Mouse (Mus musculus) limb, embryonic 15.5 days (tissue): ENCODE results near the gene Spindoc. TPM values are rescaled to one million over a fixed set of nuclear protein-coding genes. Genes with fewer than 3 reads are reported as not detected.

Experiments
- microRNA-seq: library from miRNA; unstranded; fragments of <30 nt; microRNA quantifications from one replicate; pipeline ENCODE4, GENCODE M21; 2016
- polyA plus RNA-seq: library from polyadenylated mRNA; unstranded; fragments of >200 nt; fragmentation: Nextera tagmentation; extraction: Ambion mirVana; gene quantifications from 2 replicates; pipeline ENCODE4 v1.2.1, GENCODE M21; 2015

Gene Spindoc
- polyA plus RNA-seq, 1 experiment from 2014 or later, result 24.8 TPM

Small RNA genes within 50 kb of the gene (microRNA-seq; reads per million reads assigned to microRNA genes)
- 0.61 reads per million for gene Mir6991

Other genes with a start within 250 kb of the Spindoc start
- 183 and 197 TPM in 2 replicates for gene Otub1, start 176.7 kb downstream of the Spindoc start, polyA plus RNA-seq
- gene Cox8a, start 165.4 kb downstream of the Spindoc start, polyA plus RNA-seq, result 676 and 682 TPM in 2 replicates
- gene Naa40, start 141.8 kb downstream of the Spindoc start, polyA plus RNA-seq, result 43.4 and 45.0 TPM in 2 replicates
- 16.9 TPM in 2 replicates for gene Rcor2, start 115.7 kb downstream of the Spindoc start, polyA plus RNA-seq
- 41.1 and 46.4 TPM in 2 replicates for gene Mark2, start 41.1 kb downstream of the Spindoc start, polyA plus RNA-seq
- gene 2700081O15Rik, start 34.6 kb upstream of the Spindoc start, polyA plus RNA-seq, result 6.4 and 7.8 TPM in 2 replicates
- gene Rtn3, start 100.3 kb upstream of the Spindoc start, polyA plus RNA-seq, result 122 and 129 TPM in 2 replicates
- 14.3 and 16.6 TPM in 2 replicates for gene Atl3, start 111.0 kb upstream of the Spindoc start, polyA plus RNA-seq
- gene Pla2g16, start 174.5 kb upstream of the Spindoc start, polyA plus RNA-seq, result 12.9 and 15.8 TPM in 2 replicates
- gene Lgals12, start 224.2 kb upstream of the Spindoc start, polyA plus RNA-seq, result 0.64 and 0.96 TPM in 2 replicates
- 0.27 TPM in 1 of 2 replicates, not detected in the other for gene Hrasls5, start 229.5 kb upstream of the Spindoc start, polyA plus RNA-seq